Mouse (Mus musculus): ENCODE measurements around the gene Brd4. TPM values are rescaled to one million over a fixed set of nuclear protein-coding genes. Genes with fewer than 3 reads are reported as not detected.

Gene Brd4
- 243 TPM for polyA plus RNA-seq (2017; shearing (Covaris generic))

DNA sequence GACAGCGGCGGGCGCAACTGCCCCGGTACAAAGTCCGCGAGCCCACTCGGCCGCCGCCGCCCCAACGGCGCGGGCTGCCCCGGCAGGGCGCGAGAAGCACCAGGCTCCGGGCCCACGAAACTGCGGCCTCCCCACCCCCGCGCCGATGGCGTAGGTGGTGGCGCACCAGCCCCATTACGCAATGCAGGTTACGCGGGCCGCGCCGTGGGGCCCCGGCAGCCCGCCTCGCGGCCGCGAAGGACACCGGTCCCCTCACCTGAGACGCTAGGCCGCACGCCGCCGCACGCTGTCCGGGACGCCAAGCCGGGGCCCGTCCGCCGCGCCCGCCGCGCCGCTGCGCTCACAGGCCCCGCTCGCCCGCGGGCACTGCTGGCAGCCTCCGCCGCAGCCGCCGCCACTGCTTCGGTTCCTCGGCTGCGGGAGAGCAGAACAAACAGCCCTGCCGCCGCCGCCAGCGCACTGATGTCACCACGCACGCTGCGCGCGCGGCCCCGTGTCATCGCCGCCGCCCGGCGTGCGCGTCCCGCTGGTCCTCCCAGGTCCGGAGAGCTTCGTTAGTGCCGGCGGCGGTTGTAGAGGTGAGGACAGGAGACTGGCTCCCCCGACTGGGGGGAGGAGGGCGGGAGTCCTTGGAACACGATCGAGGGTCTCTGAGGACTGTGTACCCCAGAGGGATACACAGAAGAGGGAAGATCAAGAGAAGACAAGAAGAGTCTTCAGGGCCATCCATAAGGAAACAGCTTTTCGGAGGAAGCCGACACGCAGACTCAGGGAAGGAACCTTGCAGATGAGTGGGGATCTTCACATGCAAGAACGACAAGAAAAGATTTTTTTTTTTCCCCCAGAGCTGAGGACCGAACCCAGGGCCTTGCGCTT, at the start of gene Brd4:
Gene Brd4, minus strand, starts transcription at position 461 of the 876 bp plus-strand sequence.

DNA sequence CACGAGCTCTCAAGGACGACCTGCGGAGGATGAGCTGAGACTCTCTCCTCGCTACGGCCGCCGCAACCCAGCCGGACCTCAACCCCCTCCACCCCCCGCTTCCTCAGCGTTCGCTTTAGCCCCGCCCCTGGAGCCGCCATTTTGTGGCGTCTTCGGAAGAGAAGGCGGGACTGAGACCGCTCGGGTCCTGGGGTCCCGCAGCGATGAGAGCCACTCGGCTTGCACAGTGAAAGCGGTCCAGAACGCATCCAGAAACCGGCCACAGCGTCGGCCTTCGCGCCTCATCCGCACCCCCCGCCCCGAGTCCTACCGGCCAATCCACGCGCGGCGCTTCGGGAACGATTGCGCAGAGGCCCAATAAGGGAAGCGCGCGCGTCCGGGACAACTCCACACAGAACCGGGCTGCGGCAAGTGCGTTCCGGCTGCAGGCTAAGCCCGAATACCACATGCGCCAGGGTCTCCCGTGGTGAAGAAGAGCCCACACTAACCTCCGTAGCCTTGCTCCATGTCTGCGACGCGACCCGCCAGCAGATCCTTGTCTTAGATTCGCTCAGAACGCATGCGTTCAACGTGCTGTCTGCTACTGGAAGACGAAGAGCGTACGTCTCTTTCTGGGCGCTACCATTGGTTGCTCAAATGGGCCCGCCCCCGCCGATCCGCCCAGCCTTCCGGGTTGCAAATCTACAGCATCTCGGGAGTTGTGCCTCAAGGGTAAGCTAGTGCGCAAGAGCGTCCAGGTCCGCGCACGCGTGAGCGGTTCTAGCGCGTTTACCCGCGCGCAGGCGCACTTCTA, 36.3 kb upstream of the Brd4 start, which contains the start of gene Akap8:
Gene Akap8, minus strand, starts transcription at position 642 of the 793 bp plus-strand sequence.

DNA sequence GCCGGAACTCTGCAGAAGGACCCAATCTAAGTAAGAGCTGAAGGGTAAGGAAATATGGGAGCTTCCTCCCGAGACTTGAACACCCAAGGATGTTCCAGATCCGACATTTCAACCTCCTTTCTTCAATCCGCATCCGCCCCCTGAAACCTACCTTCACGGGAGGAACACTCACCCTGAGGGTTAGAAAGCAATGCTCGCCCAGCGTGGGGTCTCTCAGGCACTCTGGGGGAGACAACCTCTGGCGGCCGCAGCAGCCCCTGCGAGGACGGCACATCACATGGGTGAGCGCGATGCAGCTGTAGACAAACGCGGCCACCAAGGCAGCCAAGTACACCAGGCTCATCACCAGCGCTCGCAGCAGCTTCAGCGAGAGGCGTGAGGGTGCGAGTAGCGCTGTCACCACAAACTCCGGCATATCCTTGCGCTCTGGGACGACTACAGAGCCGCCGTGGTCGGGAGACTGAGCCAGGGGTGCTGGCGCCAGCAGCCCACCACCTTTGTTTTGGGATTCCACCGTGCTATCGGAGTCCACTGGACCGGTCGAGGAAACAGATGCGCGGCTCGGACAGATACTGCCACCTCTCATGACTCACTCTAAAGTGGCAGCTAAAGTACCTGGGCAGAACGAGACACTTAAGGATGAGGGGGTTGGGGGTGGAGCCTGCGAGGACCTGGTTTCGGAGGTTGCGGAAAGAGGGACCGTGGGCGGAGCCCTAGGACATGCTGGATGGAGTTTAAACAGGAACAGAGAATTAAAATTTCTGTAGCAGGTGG, 95.5 kb downstream of the Brd4 start, which contains the start of gene Ephx3:
Gene Ephx3, minus strand, starts transcription at position 687 of the 774 bp plus-strand sequence.

DNA sequence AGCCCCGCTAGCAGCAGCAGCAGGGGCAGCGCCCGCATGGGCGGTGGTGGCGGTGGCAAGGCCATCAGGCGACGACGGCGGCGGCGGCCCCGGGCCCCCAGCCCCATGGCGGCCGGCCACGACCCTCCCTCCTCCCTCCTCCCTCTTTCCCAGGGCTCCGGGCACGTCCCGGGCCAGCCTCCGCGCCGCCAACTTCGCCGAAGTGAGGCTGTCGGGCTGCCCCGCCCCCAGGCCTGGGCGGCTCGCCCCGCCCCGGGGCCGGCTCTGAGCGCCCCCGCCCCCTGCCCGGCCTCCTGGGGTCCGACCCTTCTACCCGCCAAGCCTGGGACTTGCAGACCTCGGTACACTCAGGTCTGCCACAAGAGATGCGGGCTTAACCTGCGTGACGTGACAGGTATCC, 117.8 kb downstream of the Brd4 start, which contains the start of gene Notch3:
Gene Notch3, minus strand, starts transcription at position 166 of the 400 bp plus-strand sequence.

Other genes with a start within 250 kb of the Brd4 start
- 43.3 TPM for gene Rrp1b, start 248.6 kb downstream of the Brd4 start, polyA plus RNA-seq (2017; shearing (Covaris generic))
- gene Hsf2bp, start 248.4 kb downstream of the Brd4 start, polyA plus RNA-seq (2017; shearing (Covaris generic)): 1.4 TPM
- gene Notch3, start 117.9 kb downstream of the Brd4 start, polyA plus RNA-seq (2017; shearing (Covaris generic)): not detected
- not detected for gene Ephx3, start 95.2 kb downstream of the Brd4 start, polyA plus RNA-seq (2017; shearing (Covaris generic))
- gene Akap8, start 36.5 kb upstream of the Brd4 start, polyA plus RNA-seq (2017; shearing (Covaris generic)): 203 TPM
- 177 TPM for gene Akap8l, start 65.9 kb upstream of the Brd4 start, polyA plus RNA-seq (2017; shearing (Covaris generic))
- gene Wiz, start 104.7 kb upstream of the Brd4 start, polyA plus RNA-seq (2017; shearing (Covaris generic)): 19.3 TPM
- 514 TPM for gene Rasal3, start 118.9 kb upstream of the Brd4 start, polyA plus RNA-seq (2017; shearing (Covaris generic))
- 38.2 TPM for gene Pglyrp2, start 139.4 kb upstream of the Brd4 start, polyA plus RNA-seq (2017; shearing (Covaris generic))
- not detected for gene Cyp4f39, start 168.0 kb upstream of the Brd4 start, polyA plus RNA-seq (2017; shearing (Covaris generic))
- 0.94 TPM for gene Cyp4f17, start 221.3 kb upstream of the Brd4 start, polyA plus RNA-seq (2017; shearing (Covaris generic))